Mouse (Mus musculus) megakaryocyte, embryonic 14.5 days (primary cell): Measurements from ENCODE around the gene Tmem190. TPM values are rescaled to one million over a fixed set of nuclear protein-coding genes. Genes with fewer than 3 reads are reported as not detected.

Experiments
- H3K27me3 ChIP-seq: replicated peaks from 2 replicates; pipeline ENCODE3; 2012; ENCODE audit warnings: inconsistent platforms
- H3K36me3 ChIP-seq: replicated peaks from 2 replicates; pipeline ENCODE3; 2012; ENCODE audit warnings: low read length, inconsistent platforms, mixed read lengths
- H3K4me1 ChIP-seq: 2 replicates; pipeline ENCODE4 v1.6.1; 2012; ENCODE audit warnings: inconsistent platforms
- H3K4me3 ChIP-seq: replicated peaks from 2 replicates; pipeline ENCODE3; 2012; ENCODE audit warnings: moderate library complexity, mild to moderate bottlenecking, inconsistent platforms
- H3K9me3 ChIP-seq: 2 replicates; pipeline ENCODE4 v1.6.1; 2012; ENCODE audit warnings: inconsistent platforms
- FLI1 ChIP-seq: IDR thresholded peaks from 2 replicates; pipeline ENCODE4 v1.6.1; 2012; ENCODE audit warnings: low read length, inconsistent platforms, mixed read lengths
- GATA1 ChIP-seq: IDR thresholded peaks from 3 replicates; pipeline ENCODE4 v1.6.1; 2012; ENCODE audit warnings: mixed read lengths, low read length, inconsistent platforms, borderline replicate concordance
- polyA plus RNA-seq: library from polyadenylated mRNA; stranded (reverse); fragments of >175 nt; gene quantifications from 2 replicates; pipeline ENCODE4 v1.2.3, GENCODE M21; 2012; ENCODE audit warnings: low replicate concordance; ENCODE audit not compliant: insufficient read depth

Gene Tmem190
- polyA plus RNA-seq, 1 experiment = not detected

DNA sequence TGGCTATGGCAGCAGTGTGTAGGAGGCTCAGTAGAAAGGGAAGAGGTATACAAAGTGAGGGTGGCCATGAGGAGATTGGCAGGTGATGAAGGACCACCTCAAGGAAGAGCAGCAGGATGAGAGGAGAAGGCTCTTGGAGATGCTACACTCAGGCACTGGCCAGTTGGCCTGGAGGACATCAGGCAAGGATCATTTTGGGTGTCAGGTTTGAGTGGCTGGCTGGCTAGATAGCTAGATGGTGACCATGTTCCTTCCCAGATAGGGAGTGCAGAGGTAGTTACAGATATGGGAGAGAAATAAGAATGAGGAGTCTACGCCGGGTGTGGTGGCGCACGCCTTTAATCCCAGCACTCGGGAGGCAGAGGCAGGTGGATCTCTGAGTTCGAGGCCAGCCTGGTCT lies 37.9 kb upstream of the Tmem190 start:
- H3K36me3 ChIP-seq = peaks cover 86% of the 10 kb centered on the region

GRCm38 (mm10) chr7:4746326-4746980 lies 36.3 kb upstream of the Tmem190 start:
- Histone ChIP-seq H3K4me1 (peaks cover 93% of the 10 kb centered on the region), H3K36me3 (peaks cover 96% of the 10 kb centered on the region), H3K9me3 (no peaks in the 10 kb centered on the region), H3K4me3 (peak overlapping the region; percentile 64), H3K27me3 (no peaks in the 10 kb centered on the region)
- TF ChIP-seq GATA1 = no peak
- no peak for TF ChIP-seq FLI1

More for the DNA sequence above, 37.9 kb upstream of the Tmem190 start:
- Histone ChIP-seq H3K9me3 (no peaks in the 10 kb centered on the region), H3K4me3 (no peak overlapping the region), H3K4me1 (peaks cover 87% of the 10 kb centered on the region), H3K27me3 (no peaks in the 10 kb centered on the region)
- TF ChIP-seq GATA1 (no peak), FLI1 (no peak)

DNA sequence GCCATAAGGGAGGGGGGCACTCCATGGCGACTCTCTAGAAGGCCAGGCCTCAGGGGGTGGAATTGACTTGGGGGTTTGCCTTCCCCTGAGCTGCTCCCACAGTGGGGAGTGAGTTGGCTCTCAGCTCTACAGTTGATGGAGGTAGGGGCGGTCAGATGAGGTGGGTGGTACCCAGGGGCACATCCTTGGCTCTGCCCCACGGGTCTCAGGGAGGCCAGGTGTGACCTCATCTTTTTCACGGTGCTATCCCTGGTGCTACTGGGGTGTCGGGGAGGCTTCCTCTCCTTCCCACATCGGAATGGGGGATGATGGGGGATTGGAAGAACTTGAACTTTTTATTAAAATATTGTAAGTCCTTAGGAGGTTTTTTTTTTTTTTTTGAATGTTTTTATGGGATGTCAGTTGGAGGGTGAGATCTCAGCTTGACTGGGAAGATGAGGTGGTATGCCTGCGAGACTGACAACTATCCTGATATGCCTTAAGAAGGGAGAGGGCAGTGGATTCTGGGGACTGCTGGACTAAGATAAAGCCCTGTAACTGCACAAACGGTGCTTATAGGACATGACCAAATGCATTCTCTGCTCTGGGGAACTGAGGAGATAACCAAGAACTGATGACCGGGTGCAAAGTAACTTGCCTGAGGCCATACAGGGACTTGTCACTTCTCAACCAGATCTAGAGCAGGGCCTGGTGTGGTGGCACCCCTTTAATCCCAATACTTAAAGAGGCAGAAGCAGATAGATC lies 35.4 kb upstream of the Tmem190 start:
- Histone ChIP-seq H3K4me1 (peaks cover 93% of the 10 kb centered on the region), H3K4me3 (peak overlapping the region; percentile 33), H3K36me3 (peaks cover 89% of the 10 kb centered on the region), H3K27me3 (no peaks in the 10 kb centered on the region), H3K9me3 (no peaks in the 10 kb centered on the region)
- TF ChIP-seq FLI1 (no peak), GATA1 (no peak)

DNA sequence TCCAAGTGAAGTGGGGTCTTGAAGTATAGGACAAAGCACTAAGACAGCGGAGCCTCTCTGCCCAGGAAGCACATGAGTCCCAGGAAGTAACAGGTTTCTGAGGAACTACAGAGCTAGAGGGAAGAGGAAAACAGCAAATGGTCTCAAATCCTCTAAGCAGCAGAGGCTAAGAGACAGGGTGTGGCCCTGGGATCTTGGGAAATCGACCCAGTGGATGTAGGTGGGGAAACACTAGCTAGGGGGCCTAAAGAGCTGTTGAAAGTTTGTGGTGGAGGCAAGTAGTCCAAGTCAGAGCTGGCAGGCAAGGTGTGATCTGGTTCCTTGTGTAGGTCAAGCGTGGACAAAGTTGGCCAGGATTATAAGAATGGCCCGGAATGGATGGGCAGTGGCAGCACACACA lies 34.4 kb upstream of the Tmem190 start:
- H3K36me3 ChIP-seq = peaks cover 79% of the 10 kb centered on the region
- TF ChIP-seq FLI1 = no peak
- no peak overlapping the region for H3K4me3 ChIP-seq
- peaks cover 93% of the 10 kb centered on the region for H3K4me1 ChIP-seq
- H3K27me3 ChIP-seq = no peaks in the 10 kb centered on the region
- H3K9me3 ChIP-seq = no peaks in the 10 kb centered on the region

DNA sequence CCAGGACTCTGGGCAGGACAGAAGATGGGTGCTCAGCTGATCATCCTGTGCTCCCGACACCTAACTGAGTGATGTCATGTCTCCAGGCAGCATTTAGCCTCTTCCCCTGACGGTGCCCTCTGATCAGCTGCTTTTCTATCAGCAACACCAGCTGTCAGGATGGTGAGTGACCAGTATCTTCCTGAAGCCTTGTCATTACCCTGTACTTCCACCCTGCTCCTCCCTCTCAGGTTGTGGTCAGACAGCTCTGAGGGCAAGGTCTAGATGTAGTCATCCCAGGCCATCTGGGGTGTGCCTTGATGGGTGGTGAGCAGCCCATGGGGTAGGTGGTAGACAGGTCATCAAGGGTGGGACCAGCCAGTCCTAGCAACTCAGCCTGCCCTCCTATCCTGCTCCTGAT lies 33.6 kb upstream of the Tmem190 start:
- Histone ChIP-seq H3K4me3 (peak overlapping the region; percentile 63), H3K9me3 (no peaks in the 10 kb centered on the region), H3K27me3 (no peaks in the 10 kb centered on the region), H3K36me3 (peaks cover 71% of the 10 kb centered on the region), H3K4me1 (peaks cover 86% of the 10 kb centered on the region)
- no peak for TF ChIP-seq FLI1
- TF ChIP-seq GATA1 = no peak

GRCm38 (mm10) chr7:4751971-4752820 lies 30.5 kb upstream of the Tmem190 start:
- TF ChIP-seq GATA1 (no peak), FLI1 (no peak)
- H3K27me3 ChIP-seq = peaks cover 4% of the 10 kb centered on the region
- no peaks in the 10 kb centered on the region for H3K9me3 ChIP-seq
- peaks cover 41% of the 10 kb centered on the region for H3K36me3 ChIP-seq
- H3K4me1 ChIP-seq = peaks cover 57% of the 10 kb centered on the region
- peak overlapping the region; percentile 93 for H3K4me3 ChIP-seq

DNA sequence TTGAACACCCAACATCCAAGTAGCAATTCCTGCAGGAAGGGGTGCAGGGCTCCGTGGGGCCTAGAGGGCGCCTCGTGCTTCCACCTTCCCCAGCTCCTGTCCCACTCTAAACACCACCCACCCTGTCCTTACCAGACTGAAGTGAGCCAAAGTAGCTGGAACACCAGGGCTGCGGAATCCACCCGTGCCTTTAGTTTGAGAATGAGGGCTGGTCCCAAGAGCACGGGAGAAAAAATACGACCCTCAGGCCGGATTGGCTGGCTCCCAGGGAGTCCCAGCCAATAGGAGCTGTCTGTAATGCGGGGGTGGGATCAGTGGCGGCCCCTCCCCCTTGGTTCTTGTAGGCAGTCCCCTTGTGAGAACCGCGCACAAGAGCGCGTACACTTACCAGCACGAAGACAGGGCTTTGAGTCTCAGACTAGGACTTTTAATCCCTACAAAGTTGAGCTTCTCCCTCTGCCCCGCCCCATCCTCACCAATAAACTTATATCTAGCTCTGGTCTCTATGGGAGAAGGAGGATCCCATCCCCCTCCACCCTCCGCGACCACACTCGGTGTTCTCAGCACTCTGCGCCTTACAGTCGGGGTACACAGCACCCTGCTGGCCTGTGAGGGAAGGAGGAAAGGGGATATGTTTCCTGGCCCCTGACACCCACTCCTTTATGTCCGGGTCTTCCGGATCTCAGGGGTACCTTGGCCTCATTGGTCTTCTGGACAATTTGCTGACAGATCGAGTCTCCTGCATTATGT lies 29.7 kb upstream of the Tmem190 start, which contains the start of gene Cox6b2:
Cox6b2 (minus strand) TSS at position 274 of the 750 bp plus-strand sequence.
- Histone ChIP-seq H3K27me3 (peaks cover 10% of the 10 kb centered on the region), H3K9me3 (no peaks in the 10 kb centered on the region), H3K4me1 (peaks cover 49% of the 10 kb centered on the region), H3K36me3 (peaks cover 33% of the 10 kb centered on the region), H3K4me3 (peak within 1 kb of the TSS; percentile 93)
- no peak for TF ChIP-seq GATA1
- TF ChIP-seq FLI1 = no peak

- Histone ChIP-seq H3K27me3 (peaks cover 29% of the 10 kb centered on the region), H3K4me3 (no peak overlapping the region), H3K4me1 (peaks cover under 1% of the 10 kb centered on the region), H3K36me3 (no peaks in the 10 kb centered on the region), H3K9me3 (no peaks in the 10 kb centered on the region)
- TF ChIP-seq FLI1 = no peak
- TF ChIP-seq GATA1 = no peak
Observed at GRCm38 (mm10) chr7:4759670-4760069, 23.1 kb upstream of the Tmem190 start.
